10 mouse cellular contexts compared by ENCODE assay signal in the genomic region with DNA sequence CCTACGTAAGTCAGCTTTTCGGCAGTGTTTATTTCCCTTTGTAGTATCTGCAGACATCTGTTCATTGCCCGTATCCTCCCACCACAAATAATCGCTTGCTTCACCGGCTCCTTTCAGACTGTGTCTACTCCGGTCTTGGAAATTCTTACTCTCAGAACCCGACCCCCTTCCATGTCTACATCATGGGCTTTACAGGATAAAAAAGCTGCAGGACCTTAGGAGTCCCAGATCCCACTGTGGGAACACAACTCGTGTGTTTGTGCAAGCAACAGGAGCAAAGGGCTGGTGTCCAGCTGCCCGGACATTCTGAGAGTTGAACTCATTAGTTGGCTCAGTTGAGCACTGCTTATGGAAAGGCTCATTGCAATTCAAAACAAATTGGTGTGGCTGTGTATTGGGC. TPM values are rescaled to one million over a fixed set of nuclear protein-coding genes. Genes with fewer than 3 reads are reported as not detected.
DNase-seq lines count a peak whose midpoint lies in the region; ATAC-seq lines count a peak whose summit lies in the region.
"Had no signal": no experiment of that assay in that cellular context is flagged by ENCODE, and none has a peak within 500 bp of the region (broad histone marks: within the 10 kb centered on the region; RNA-seq: fewer than 3 reads in every experiment).

No protein-coding gene starts in this region.

- peak; percentile 23 for DNase-seq in hindbrain, embryonic 10.5 days (ENCODE audit: low spot score)
- peak; percentile 73 for DNase-seq in Muller cell, postnatal 12 days (ENCODE audit: inconsistent ontology term)
- DNase-seq in lung, postnatal 10 days, result peak; percentile 32
- DNase-seq in frontal cortex, postnatal 25 days (ENCODE audit: low spot score in 2 of 2), result no peak
- DNase-seq in adrenal gland, postnatal 10 days, result no peak

- H3K4me3 ChIP-seq in hindbrain, embryonic 10.5 days, result no peak overlapping the region
- no peak overlapping the region for H3K4me3 ChIP-seq in hindbrain, embryonic 12.5 days
- no peak overlapping the region for H3K4me3 ChIP-seq in forebrain, embryonic 16.5 days (replicated peaks; ENCODE audit: low read length)
- H3K4me3 ChIP-seq: midbrain, embryonic 12.5 days had no signal

- no peak overlapping the region for H3K27ac ChIP-seq in hindbrain, embryonic 10.5 days
- H3K27ac ChIP-seq in hindbrain, embryonic 12.5 days, result no peak overlapping the region
- H3K27ac ChIP-seq in forebrain, embryonic 16.5 days (ENCODE audit: low read length), result no peak overlapping the region
- H3K27ac ChIP-seq: midbrain, embryonic 12.5 days had no signal

- no peaks in the 10 kb centered on the region for H3K9me3 ChIP-seq in hindbrain, embryonic 10.5 days
- no peaks in the 10 kb centered on the region for H3K9me3 ChIP-seq in hindbrain, embryonic 12.5 days (replicated peaks)
- H3K9me3 ChIP-seq in forebrain, embryonic 16.5 days (ENCODE audit: control insufficient read depth, low read length), result no peaks in the 10 kb centered on the region
- H3K9me3 ChIP-seq: midbrain, embryonic 12.5 days had no signal

- 24% methylated on average over 9 of the region's 9 CpGs for WGBS in hindbrain, embryonic 10.5 days
- WGBS in hindbrain, embryonic 12.5 days, result 18% methylated on average over 9 of the region's 9 CpGs
- 11% methylated on average over 9 of the region's 9 CpGs for WGBS in forebrain, embryonic 16.5 days

- H3K9ac ChIP-seq in hindbrain, embryonic 12.5 days, result no peak overlapping the region
- no peak overlapping the region for H3K9ac ChIP-seq in forebrain, embryonic 16.5 days (replicated peaks; ENCODE audit: low read depth, low read length)
- H3K9ac ChIP-seq: midbrain, embryonic 12.5 days had no signal

- no peaks in the 10 kb centered on the region for H3K27me3 ChIP-seq in hindbrain, embryonic 10.5 days (ENCODE audit: insufficient read depth, poor library complexity, severe bottlenecking)
- H3K27me3 ChIP-seq in hindbrain, embryonic 12.5 days, result no peaks in the 10 kb centered on the region
- no peaks in the 10 kb centered on the region for H3K27me3 ChIP-seq in forebrain, embryonic 16.5 days (replicated peaks; ENCODE audit: control insufficient read depth, insufficient read depth, low read length)
- H3K27me3 ChIP-seq: midbrain, embryonic 12.5 days had no signal

- no peak overlapping the region for H3K4me2 ChIP-seq in hindbrain, embryonic 12.5 days (replicated peaks)
- H3K4me2 ChIP-seq in forebrain, embryonic 16.5 days (ENCODE audit: low read length), result 0 out of 2 replicates have a peak overlapping the region, but pooled peaks have one; percentile 5
- H3K4me2 ChIP-seq: midbrain, embryonic 12.5 days had no signal

- H3K36me3 ChIP-seq in hindbrain, embryonic 10.5 days, result no peaks in the 10 kb centered on the region
- no peaks in the 10 kb centered on the region for H3K36me3 ChIP-seq in hindbrain, embryonic 12.5 days
- no peaks in the 10 kb centered on the region for H3K36me3 ChIP-seq in forebrain, embryonic 16.5 days (ENCODE audit: control insufficient read depth, insufficient read depth)
- H3K36me3 ChIP-seq: midbrain, embryonic 12.5 days had no signal

- H3K4me1 ChIP-seq in hindbrain, embryonic 10.5 days (replicated peaks), result 0 out of 2 replicates have a peak, but pooled peaks cover 8% of the 10 kb centered on the region
- peaks cover 3% of the 10 kb centered on the region for H3K4me1 ChIP-seq in hindbrain, embryonic 12.5 days
- no peaks in the 10 kb centered on the region for H3K4me1 ChIP-seq in forebrain, embryonic 16.5 days (replicated peaks; ENCODE audit: control insufficient read depth, insufficient read depth, low read length)

- no peak for ATAC-seq in hindbrain, embryonic 12.5 days (ENCODE audit: low FRiP score)
- no peak for ATAC-seq in forebrain, embryonic 16.5 days
- ATAC-seq in megakaryocyte progenitor cell, adult 5-6 weeks (replicated peaks; ENCODE audit: poor library complexity), result no peak
- ATAC-seq: activated CD4-positive, CD25-positive, alpha-beta regulatory T cell, adult 4 months had no signal

RNA-seq across cellular contexts. Expression of a gene that starts 35.2 kb away (rescaled TPM):
- polyA plus RNA-seq in hindbrain, embryonic 10.5 days (2016; fragmentation: Nextera tagmentation; extraction: Ambion mirVana), result 5.3 and 5.9 TPM in 2 replicates
- 3.9 and 4.6 TPM in 2 replicates for polyA plus RNA-seq in hindbrain, embryonic 12.5 days (2016; fragmentation: Nextera tagmentation; extraction: Ambion mirVana)
- 4.2 and 4.5 TPM in 2 replicates for polyA plus RNA-seq in forebrain, embryonic 16.5 days (2015; fragmentation: Nextera tagmentation; extraction: Ambion mirVana)
- 13.2 and 16.6 TPM in 2 replicates for total RNA-seq in megakaryocyte progenitor cell, adult 5-6 weeks (2015)
- 13.9 and 15.5 TPM in 2 replicates for total RNA-seq in megakaryocyte progenitor cell, adult 5-6 weeks (2017)
- total RNA-seq in adrenal gland, postnatal 10 days (2021), result 10 to 100 TPM; 21.8 to 25.0 TPM

RNA-seq across cellular contexts. Expression of a gene that starts 46.9 kb away (rescaled TPM):
- 2.1 and 3.4 TPM in 2 replicates for polyA plus RNA-seq in hindbrain, embryonic 10.5 days (2016; fragmentation: Nextera tagmentation; extraction: Ambion mirVana)
- polyA plus RNA-seq in hindbrain, embryonic 12.5 days (2016; fragmentation: Nextera tagmentation; extraction: Ambion mirVana), result 2.0 and 3.7 TPM in 2 replicates
- polyA plus RNA-seq in forebrain, embryonic 16.5 days (2015; fragmentation: Nextera tagmentation; extraction: Ambion mirVana), result 1.8 and 2.1 TPM in 2 replicates
- total RNA-seq in megakaryocyte progenitor cell, adult 5-6 weeks (2015), result 17.4 and 21.6 TPM in 2 replicates
- 3.1 and 5.7 TPM in 2 replicates for total RNA-seq in megakaryocyte progenitor cell, adult 5-6 weeks (2017)
- total RNA-seq in adrenal gland, postnatal 10 days (2021), result 10 to 100 TPM; 10.8 to 13.2 TPM

RNA-seq across cellular contexts. Expression of a gene that starts 47.0 kb away (rescaled TPM):
- 3.6 and 4.4 TPM in 2 replicates for polyA plus RNA-seq in hindbrain, embryonic 10.5 days (2016; fragmentation: Nextera tagmentation; extraction: Ambion mirVana)
- 6.0 and 6.9 TPM in 2 replicates for polyA plus RNA-seq in hindbrain, embryonic 12.5 days (2016; fragmentation: Nextera tagmentation; extraction: Ambion mirVana)
- polyA plus RNA-seq in forebrain, embryonic 16.5 days (2015; fragmentation: Nextera tagmentation; extraction: Ambion mirVana), result 6.6 and 6.8 TPM in 2 replicates
- total RNA-seq in megakaryocyte progenitor cell, adult 5-6 weeks (2015), result 12.3 and 18.0 TPM in 2 replicates
- 7.0 and 8.8 TPM in 2 replicates for total RNA-seq in megakaryocyte progenitor cell, adult 5-6 weeks (2017)
- 10 to 100 TPM; 42.4 to 59.2 TPM for total RNA-seq in adrenal gland, postnatal 10 days (2021)

Comparison
In these comparisons a context has a peak if more than half of its experiments do, and no peak if none do; other contexts are left out.
1. DNase-seq: peak in hindbrain, embryonic 10.5 days (single experiment), Muller cell, postnatal 12 days (single experiment) and lung, postnatal 10 days (single experiment); none in frontal cortex, postnatal 25 days (0 of 2) and adrenal gland, postnatal 10 days (single experiment).